Mouse (Mus musculus) right cerebral cortex, postnatal 14 days (tissue): Measurements from ENCODE around the gene Rasl2-9.
A peak's percentile ranks its signal among the peaks of the same experiment; 100 is the strongest.
"Not testable (repeated sequence)": the region's sequence is repeated elsewhere in the genome, so short reads cannot be mapped to it uniquely, and the experiment has no call there.

Experiments used
- DNase-seq: peaks from one replicate; pipeline ENCODE4 v3.0.0; 2022

Rasl2-9 gene

GRCm38 (mm10) chr7:5080010-5080751, 45.6 kb downstream of the Rasl2-9 start, which contains the start of gene Epn1:
Gene Epn1 (plus strand): TSS chr7:5080235.
- peak; percentile 97 for DNase-seq

GRCm38 (mm10) chr7:5079365-5080009, 46.3 kb downstream of the Rasl2-9 start:
- DNase-seq = not testable (repeated sequence)

- no peak for DNase-seq
Observed at GRCm38 (mm10) chr7:5076931-5077330, 48.8 kb downstream of the Rasl2-9 start.

- no peak for DNase-seq
Observed at GRCm38 (mm10) chr7:5074984-5075383, 50.8 kb downstream of the Rasl2-9 start.
